Mouse (Mus musculus) ZHBTc4 (cell line): ENCODE data around the gene Atxn7.

ENCODE experiments used
- DNase-seq: peaks from one replicate; pipeline ENCODE4 v3.0.0-alpha.2; 2011; ENCODE audit warnings: low read depth, low spot score

Gene Atxn7

DNA sequence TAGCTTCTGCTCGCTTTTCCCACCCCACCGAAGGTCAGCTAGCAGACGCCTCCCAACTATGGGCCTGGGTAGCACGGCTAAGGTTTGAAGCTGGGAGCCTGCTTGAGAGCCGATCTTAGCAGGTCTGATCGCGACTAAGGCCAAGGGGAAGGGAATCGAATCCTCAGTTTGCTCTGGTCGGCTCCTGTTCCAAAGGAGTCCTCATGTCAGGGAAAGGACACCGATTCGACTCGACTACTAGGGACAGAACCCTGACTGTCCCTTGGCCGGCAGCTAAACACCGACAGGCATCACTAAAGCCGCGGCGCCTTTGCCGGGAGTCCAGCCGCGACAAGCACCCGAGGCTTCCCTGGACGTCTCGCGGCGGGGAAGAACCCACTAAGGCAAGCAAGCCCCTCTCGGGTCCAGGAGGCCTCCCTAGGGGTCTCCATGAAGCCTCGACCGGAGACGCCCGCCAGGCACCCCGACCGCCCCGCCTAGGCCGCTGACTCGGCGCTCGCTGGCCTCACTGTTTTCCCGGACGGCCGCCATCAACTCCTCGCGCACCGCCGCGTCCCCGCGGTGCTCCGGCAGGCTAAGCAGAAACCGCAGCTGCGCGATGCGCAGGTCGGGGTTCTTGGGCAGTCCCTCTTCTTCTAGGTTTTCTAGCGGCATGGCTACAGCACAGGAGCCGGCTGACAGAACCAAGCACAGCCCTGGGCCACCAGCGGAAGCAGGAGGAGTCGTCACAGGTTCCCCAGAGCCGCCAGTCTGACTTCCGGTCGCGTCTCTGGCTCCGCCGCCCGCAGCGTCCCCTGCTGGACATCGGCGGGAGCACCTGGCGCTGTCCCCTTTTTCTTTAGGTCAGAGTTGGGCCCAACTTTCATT lies 159.2 kb downstream of the Atxn7 start, which contains the start of gene Psmd6:
Gene Psmd6, minus strand, starts transcription at position 755 of the 867 bp plus-strand sequence.
- DNase-seq = peak; percentile 93
